Mouse (Mus musculus): ENCODE data around the gene Rabgap1l.

GRCm38 (mm10) chr1:160496906-160497577 is 296.0 kb downstream of the Rabgap1l start:
- TF ChIP-seq POLR2A (IDR thresholded peaks at IDR 0.05; ENCODE audit: low read depth, low read length), result no peak
- TF ChIP-seq CTCF (conservative IDR thresholded peaks at IDR 0.05; ENCODE audit: insufficient read depth, insufficient read length, low read depth, low read length), result no peak
